Mouse (Mus musculus): ENCODE results near the gene Calhm3.
"Not testable (repeated sequence)": the region's sequence is repeated elsewhere in the genome, so short reads cannot be mapped to it uniquely, and the experiment has no call there.

- TF ChIP-seq CTCF, EP300 (IDR thresholded peaks at IDR 0.05; ENCODE audit: low read depth): not testable (repeated sequence)
These were observed 18.0 kb downstream of the Calhm3 start for GRCm38 (mm10) chr19:47139611-47140010.
